Mouse (Mus musculus): ENCODE results near the gene Mov10.
"Not testable (repeated sequence)": the region's sequence is repeated elsewhere in the genome, so short reads cannot be mapped to it uniquely, and the experiment has no call there.

The Mov10 gene

GRCm38 (mm10) chr3:104781471-104781903, 36.9 kb downstream of the Mov10 start, which contains the start of gene Fam19a3:
TSS of gene Fam19a3 (minus strand) at chr3:104781840.
- DNase-seq (ENCODE audit: low spot score in 2 of 2): no peak

GRCm38 (mm10) chr3:104780561-104781420, 37.6 kb downstream of the Mov10 start, which contains the start of gene Ppm1j:
TSS of gene Ppm1j (plus strand) at chr3:104781056.
- DNase-seq (ENCODE audit: low spot score in 2 of 2): peak in 1 of 2 experiments; percentile 55

GRCm38 (mm10) chr3:104779949-104780348, 38.4 kb downstream of the Mov10 start:
- no peak for DNase-seq (ENCODE audit: low spot score in 2 of 2)

- no peak for DNase-seq (ENCODE audit: low spot score in 2 of 2)
Observed at GRCm38 (mm10) chr3:104777342-104777741, 41.0 kb downstream of the Mov10 start.

- DNase-seq (ENCODE audit: low spot score in 2 of 2): no peak
Observed at GRCm38 (mm10) chr3:104773301-104773700, 45.1 kb downstream of the Mov10 start.

- no peak for DNase-seq (ENCODE audit: low spot score in 2 of 2)
Observed at GRCm38 (mm10) chr3:104771460-104771859, 46.9 kb downstream of the Mov10 start.

- DNase-seq (ENCODE audit: low spot score in 2 of 2): no peak
Observed at GRCm38 (mm10) chr3:104770918-104771317, 47.4 kb downstream of the Mov10 start.

- no peak for DNase-seq (ENCODE audit: low spot score in 2 of 2)
Observed at GRCm38 (mm10) chr3:104770035-104770434, 48.3 kb downstream of the Mov10 start.

GRCm38 (mm10) chr3:104769135-104769534, 49.2 kb downstream of the Mov10 start:
- DNase-seq (ENCODE audit: low spot score in 2 of 2): no peak

- DNase-seq (ENCODE audit: low spot score in 2 of 2): no peak
Observed at GRCm38 (mm10) chr3:104767716-104768115, 50.6 kb downstream of the Mov10 start.

- DNase-seq (ENCODE audit: low spot score in 2 of 2): no peak
Observed at GRCm38 (mm10) chr3:104767141-104767540, 51.2 kb downstream of the Mov10 start.

- no peak for DNase-seq (ENCODE audit: low spot score in 2 of 2)
Observed at GRCm38 (mm10) chr3:104765021-104765420, 53.3 kb downstream of the Mov10 start.

GRCm38 (mm10) chr3:104762103-104762863, 56.1 kb downstream of the Mov10 start:
- not testable (repeated sequence) for DNase-seq (ENCODE audit: low spot score in 2 of 2)

GRCm38 (mm10) chr3:104758869-104759268, 59.5 kb downstream of the Mov10 start:
- no peak for DNase-seq (ENCODE audit: low spot score in 2 of 2)

GRCm38 (mm10) chr3:104758406-104758805, 60.0 kb downstream of the Mov10 start:
- DNase-seq (ENCODE audit: low spot score in 2 of 2): peak; percentile 45 to 83

- not testable (repeated sequence) for DNase-seq (ENCODE audit: low spot score in 2 of 2)
Observed at GRCm38 (mm10) chr3:104752845-104753244, 65.5 kb downstream of the Mov10 start.

Measured in urinary bladder, postnatal 4 days (tissue).